In the genomic region with DNA sequence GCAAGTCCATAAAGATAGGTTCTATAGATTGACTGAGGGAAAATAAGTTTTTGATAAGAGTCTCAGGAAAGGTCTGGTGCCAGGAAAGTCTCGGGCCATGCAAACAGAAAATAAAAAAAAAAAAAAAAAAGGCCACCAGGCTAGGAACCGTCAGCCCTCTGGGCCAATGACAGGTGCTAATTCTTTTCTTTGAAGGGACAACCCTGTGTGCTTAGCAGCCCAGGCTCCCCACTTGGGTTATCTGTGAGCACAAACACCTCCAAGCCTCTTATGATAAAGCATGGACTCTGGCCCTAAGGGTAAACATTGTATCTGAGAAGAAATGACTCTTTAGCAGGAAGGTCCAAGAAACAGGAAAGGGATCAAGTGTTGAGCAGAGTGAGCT, we compare ENCODE assay signal across 9 mouse cellular contexts. TPM values are rescaled to one million over a fixed set of nuclear protein-coding genes. Genes with fewer than 3 reads are reported as not detected.
DNase-seq lines count a peak whose midpoint lies in the region; ATAC-seq and TF ChIP-seq lines count a peak whose summit lies in the region.
"Had no signal": no experiment of that assay in that cellular context is flagged by ENCODE, and none has a peak within 500 bp of the region (broad histone marks: within the 10 kb centered on the region; RNA-seq: fewer than 3 reads in every experiment).

No protein-coding gene starts in this region.

- H3K9ac ChIP-seq in forebrain, embryonic 14.5 days (ENCODE audit: low read length): no peak overlapping the region
- no peak overlapping the region for H3K9ac ChIP-seq in forebrain, embryonic 12.5 days
- H3K9ac ChIP-seq in liver, embryonic 11.5 days (ENCODE audit: low read depth, low read length): no peak overlapping the region
- H3K9ac ChIP-seq in intestine, postnatal 0 days (ENCODE audit: low read depth, low read length): no peak overlapping the region; the same call in 1 of the 2 replicates

- TF ChIP-seq CTCF in intestine, postnatal 0 days (IDR thresholded peaks at IDR 0.05; ENCODE audit: low read depth): no peak
- TF ChIP-seq CTCF in small intestine, adult 2 months (IDR thresholded peaks at IDR 0.05; ENCODE audit: extremely low read depth, insufficient read length, insufficient replicate concordance, low read depth, low read length): no peak

- no peak for ATAC-seq in forebrain, embryonic 14.5 days
- no peak for ATAC-seq in forebrain, embryonic 12.5 days (ENCODE audit: low FRiP score)
- peak; percentile 44; the same call in 1 of the 2 replicates for ATAC-seq in liver, embryonic 11.5 days (replicated peaks; ENCODE audit: low FRiP score)
- peak; percentile 90 for ATAC-seq in intestine, postnatal 0 days

- H3K9me3 ChIP-seq in forebrain, embryonic 14.5 days (replicated peaks; ENCODE audit: control insufficient read depth, low read length): no peaks in the 10 kb centered on the region
- H3K9me3 ChIP-seq in forebrain, embryonic 12.5 days: no peaks in the 10 kb centered on the region
- no peaks in the 10 kb centered on the region for H3K9me3 ChIP-seq in liver, embryonic 11.5 days (ENCODE audit: control insufficient read depth, low read length)
- H3K9me3 ChIP-seq in intestine, postnatal 0 days (ENCODE audit: control insufficient read depth): no peaks in the 10 kb centered on the region
- H3K9me3 ChIP-seq: megakaryocyte, embryonic 14.5 days had no signal

- DNase-seq in forebrain, embryonic 14.5 days (ENCODE audit: low spot score): no peak
- no peak for DNase-seq in liver, embryonic 11.5 days (ENCODE audit: low spot score)
- no peak for DNase-seq in liver
- DNase-seq in cerebellum, adult 11 months: no peak
- DNase-seq in cerebellum, postnatal 14 days: no peak

- H3K36me3 ChIP-seq in forebrain, embryonic 14.5 days (ENCODE audit: control insufficient read depth, insufficient read depth, low read length): no peaks in the 10 kb centered on the region
- H3K36me3 ChIP-seq in forebrain, embryonic 12.5 days (replicated peaks): no peaks in the 10 kb centered on the region
- no peaks in the 10 kb centered on the region for H3K36me3 ChIP-seq in liver, embryonic 11.5 days (ENCODE audit: control insufficient read depth, insufficient read depth, low read length)
- H3K36me3 ChIP-seq in intestine, postnatal 0 days (ENCODE audit: control insufficient read depth, insufficient read depth): 0 out of 2 replicates have a peak, but pooled peaks cover 5% of the 10 kb centered on the region
- peaks cover 5% of the 10 kb centered on the region; the same call in 1 of the 2 replicates for H3K36me3 ChIP-seq in small intestine, adult 2 months (ENCODE audit: control insufficient read depth, insufficient read depth, low read length)

- no peaks in the 10 kb centered on the region for H3K4me1 ChIP-seq in forebrain, embryonic 14.5 days (ENCODE audit: control insufficient read depth, insufficient read depth, low read length)
- H3K4me1 ChIP-seq in forebrain, embryonic 12.5 days: peaks cover 16% of the 10 kb centered on the region
- H3K4me1 ChIP-seq in liver, embryonic 11.5 days (replicated peaks; ENCODE audit: control insufficient read depth, insufficient read depth, low read length): peaks cover 6% of the 10 kb centered on the region
- H3K4me1 ChIP-seq in intestine, postnatal 0 days (replicated peaks; ENCODE audit: control insufficient read depth, insufficient read depth, low read length): peaks cover 6% of the 10 kb centered on the region; the same call in 1 of the 2 replicates
- peaks cover 11% of the 10 kb centered on the region for H3K4me1 ChIP-seq in small intestine, adult 2 months (ENCODE audit: control insufficient read depth, insufficient read depth, insufficient read length, low read length)

- 49% methylated on average over 2 of the region's 2 CpGs for WGBS in forebrain, embryonic 14.5 days
- WGBS in forebrain, embryonic 12.5 days: 47% methylated on average over 2 of the region's 2 CpGs
- WGBS in liver, embryonic 11.5 days: 11% methylated on average over 2 of the region's 2 CpGs
- WGBS in intestine, postnatal 0 days: 21% methylated on average over 2 of the region's 2 CpGs
- 19% methylated on average over 2 of the region's 2 CpGs for WGBS in small intestine, adult 2 months

- no peak overlapping the region for H3K4me3 ChIP-seq in forebrain, embryonic 14.5 days (ENCODE audit: low read depth, low read length)
- no peak overlapping the region for H3K4me3 ChIP-seq in forebrain, embryonic 12.5 days (replicated peaks)
- peak overlapping the region; percentile 71; the same call in 1 of the 2 replicates for H3K4me3 ChIP-seq in liver, embryonic 11.5 days (ENCODE audit: low read depth, low read length)
- H3K4me3 ChIP-seq in intestine, postnatal 0 days (ENCODE audit: low read depth, low read length): peak overlapping the region; percentile 51
- peak overlapping the region; percentile 36; the same call in 1 of the 2 replicates for H3K4me3 ChIP-seq in small intestine, adult 2 months (ENCODE audit: low read depth, low read length)

- H3K27me3 ChIP-seq in forebrain, embryonic 14.5 days (replicated peaks; ENCODE audit: control insufficient read depth, insufficient read depth, low read length): peaks cover 11% of the 10 kb centered on the region; the same call in 1 of the 2 replicates
- H3K27me3 ChIP-seq in forebrain, embryonic 12.5 days: peaks cover 53% of the 10 kb centered on the region
- peaks cover 22% of the 10 kb centered on the region for H3K27me3 ChIP-seq in liver, embryonic 11.5 days (replicated peaks; ENCODE audit: control insufficient read depth, insufficient read depth, low read length)
- H3K27me3 ChIP-seq in intestine, postnatal 0 days (replicated peaks; ENCODE audit: control insufficient read depth, insufficient read depth, low read length): no peaks in the 10 kb centered on the region
- H3K27me3 ChIP-seq in small intestine, adult 2 months (ENCODE audit: control insufficient read depth, insufficient read depth, low read length): no peaks in the 10 kb centered on the region

- peak overlapping the region; percentile 97 for H3K4me2 ChIP-seq in forebrain, embryonic 14.5 days (ENCODE audit: low read length)
- H3K4me2 ChIP-seq in forebrain, embryonic 12.5 days: no peak overlapping the region; the same call in 1 of the 2 replicates
- H3K4me2 ChIP-seq in liver, embryonic 11.5 days: peak overlapping the region; percentile 99
- peak overlapping the region; percentile 89 for H3K4me2 ChIP-seq in intestine, postnatal 0 days (replicated peaks; ENCODE audit: low read depth)

- no peak overlapping the region for H3K27ac ChIP-seq in forebrain, embryonic 14.5 days (ENCODE audit: low read depth, low read length)
- H3K27ac ChIP-seq in forebrain, embryonic 12.5 days: no peak overlapping the region
- H3K27ac ChIP-seq in liver, embryonic 11.5 days (ENCODE audit: low read depth, low read length): no peak overlapping the region
- H3K27ac ChIP-seq in intestine, postnatal 0 days (ENCODE audit: low read depth, low read length): peak overlapping the region; percentile 72
- H3K27ac ChIP-seq in small intestine, adult 2 months (ENCODE audit: insufficient read depth, low read depth, low read length): peak overlapping the region; percentile 88

- TF ChIP-seq POLR2A in small intestine, adult 2 months (IDR thresholded peaks at IDR 0.05; ENCODE audit: low read depth, low read length): no peak

RNA-seq across cellular contexts. Expression of gene Atp8a2, which starts 18.4 kb away (rescaled TPM):
- 13.0 and 22.7 TPM in 2 replicates for polyA plus RNA-seq in forebrain, embryonic 14.5 days (2014; fragmentation: Nextera tagmentation; extraction: Ambion mirVana)
- 13.3 and 14.1 TPM in 2 replicates for polyA plus RNA-seq in forebrain, embryonic 12.5 days (2016; fragmentation: Nextera tagmentation; extraction: Ambion mirVana)
- polyA plus RNA-seq in liver, embryonic 11.5 days (2014; fragmentation: Nextera tagmentation; extraction: Ambion mirVana): 2.2 and 2.4 TPM in 2 replicates
- polyA plus RNA-seq in intestine, postnatal 0 days (2015; fragmentation: Nextera tagmentation; extraction: Ambion mirVana): 3.8 and 5.1 TPM in 2 replicates
- polyA plus RNA-seq in small intestine, adult 2 months (2012; rRNA removed): 2.5 and 3.7 TPM in 2 replicates

Comparison
In these comparisons a context has a peak if more than half of its experiments do, and no peak if none do; other contexts are left out.
1. ATAC-seq: peak in liver, embryonic 11.5 days (single experiment) and intestine, postnatal 0 days (single experiment); none in forebrain, embryonic 14.5 days (single experiment) and forebrain, embryonic 12.5 days (single experiment).
2. H3K27ac ChIP-seq: peak in intestine, postnatal 0 days (single experiment) and small intestine, adult 2 months (single experiment); none in forebrain, embryonic 14.5 days (single experiment), forebrain, embryonic 12.5 days (single experiment) and liver, embryonic 11.5 days (single experiment).
3. H3K4me3 ChIP-seq: peak in liver, embryonic 11.5 days (single experiment), intestine, postnatal 0 days (single experiment) and small intestine, adult 2 months (single experiment); none in forebrain, embryonic 14.5 days (single experiment) and forebrain, embryonic 12.5 days (single experiment).